Mouse (Mus musculus) inflammation-experienced regulatory T-cells, adult 6 months (primary cell): ENCODE data around the gene Fcer1g. TPM values are rescaled to one million over a fixed set of nuclear protein-coding genes. Genes with fewer than 3 reads are reported as not detected.

Experiments used
- ATAC-seq: one replicate; pipeline ENCODE4 v1.8.0; 2017
- polyA plus RNA-seq, 3 experiments: library from polyadenylated mRNA; unstranded; fragments of 100-300 nt; shearing (Covaris generic); gene quantifications; one replicate each; pipeline ENCODE4 v1.2.1; 2017

Fcer1g gene
- 10 to 100 TPM in 1 of 3 experiments, not detected in 2; 10.7 TPM for polyA plus RNA-seq

DNA sequence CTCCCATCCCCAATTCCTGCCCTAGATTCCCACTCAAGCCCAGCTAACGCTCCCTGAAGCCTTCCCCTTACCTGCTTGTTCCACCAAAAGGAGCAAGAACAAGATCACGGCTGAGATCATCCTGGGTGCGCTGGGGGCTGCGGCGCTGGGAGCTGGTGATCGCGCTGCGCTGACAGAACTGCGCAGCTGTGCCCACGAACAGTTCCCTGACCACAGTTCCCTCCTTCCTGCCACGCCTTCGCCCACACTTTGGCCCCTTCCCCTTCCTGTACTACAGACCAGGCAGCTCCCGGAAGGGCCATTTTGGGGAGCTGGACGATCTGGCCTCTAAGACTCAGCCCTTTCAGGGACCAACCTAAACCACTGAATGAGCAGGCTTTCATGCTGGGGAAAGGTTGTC is at the start of gene Fcer1g:
Gene Fcer1g (minus strand): TSS at position 240 of the 400 bp plus-strand sequence.
- ATAC-seq, result no peak

DNA sequence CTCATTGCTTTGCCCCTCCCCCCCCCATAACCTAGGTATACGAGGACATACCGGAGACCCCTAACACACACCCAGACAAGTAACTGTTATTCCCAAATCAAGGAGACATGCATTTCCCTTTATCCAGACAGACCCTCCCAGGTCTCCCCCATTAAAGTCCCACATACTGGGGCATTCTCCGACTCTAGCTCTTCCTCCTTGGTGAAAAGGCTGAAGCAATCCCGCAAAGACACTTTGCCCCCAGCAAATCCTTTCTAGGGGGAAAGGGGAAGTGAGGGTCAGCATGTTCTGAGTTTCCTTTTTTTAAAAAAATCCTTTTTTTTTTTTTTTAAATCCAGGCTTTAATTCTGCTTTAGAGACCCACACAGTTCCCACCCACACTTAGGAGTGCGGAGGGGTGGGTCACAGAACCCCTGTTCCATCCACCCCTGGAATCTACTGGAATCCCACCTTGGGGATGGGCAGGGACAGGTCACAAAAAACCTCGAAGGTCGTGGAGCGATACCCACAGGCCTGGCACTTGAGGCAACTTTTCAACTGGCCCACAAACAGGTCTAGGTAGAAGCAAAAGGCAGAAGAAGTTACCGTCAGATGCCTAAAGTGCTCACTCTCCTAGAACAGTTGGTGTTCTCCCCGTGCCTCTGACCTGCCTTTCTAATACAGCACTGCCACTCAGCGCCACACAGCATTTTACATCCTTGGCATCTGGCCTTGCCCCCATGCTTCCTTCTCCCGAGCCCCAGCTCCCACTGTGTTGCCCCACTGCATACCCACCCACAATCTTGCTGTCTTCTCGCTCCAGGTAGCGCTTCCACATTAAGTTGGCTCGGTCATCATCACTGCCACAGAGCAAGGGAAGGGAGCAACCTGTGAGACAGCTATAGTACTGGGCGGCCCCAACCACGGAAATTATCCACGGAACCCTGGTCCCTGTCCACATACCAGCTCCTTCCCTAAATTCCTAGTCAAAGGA is 49.3 kb upstream of the Fcer1g start:
- ATAC-seq, result no peak

DNA sequence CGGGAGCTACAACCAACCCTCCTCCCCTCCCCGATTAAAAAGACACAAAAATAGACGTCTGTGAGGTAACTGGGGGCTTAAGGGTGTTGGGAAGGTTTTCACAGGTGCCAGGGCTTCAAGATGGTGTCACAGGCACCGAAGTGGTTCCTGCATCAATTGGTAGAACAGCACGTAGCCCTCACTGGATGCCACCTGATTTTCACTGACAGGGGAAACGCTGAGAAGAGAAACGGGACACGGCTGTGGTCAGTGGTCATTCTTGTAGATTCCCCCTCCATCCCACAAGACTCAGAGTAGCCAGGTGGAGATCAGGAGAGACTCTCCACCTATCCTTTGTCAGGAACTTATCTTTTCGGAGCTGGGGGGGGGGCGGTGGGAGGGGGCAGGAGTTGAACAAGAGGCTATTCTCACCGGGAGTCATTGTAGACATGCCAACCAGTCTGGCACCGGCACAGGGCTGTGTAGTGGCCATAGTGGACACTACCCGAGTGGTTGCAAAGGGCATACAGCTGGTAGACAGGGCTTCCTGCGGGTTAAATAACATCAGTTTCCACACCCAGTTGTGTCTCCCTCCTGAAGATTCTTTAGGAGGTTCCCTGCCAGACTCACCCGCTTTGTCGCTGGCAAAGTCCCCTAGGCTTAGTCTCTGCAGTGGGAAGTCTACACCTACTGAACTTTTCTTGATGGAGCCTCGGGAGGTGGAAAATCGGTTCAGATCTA is 48.1 kb upstream of the Fcer1g start:
- no peak for ATAC-seq

- ATAC-seq, result peak; percentile 37
These were observed 47.4 kb upstream of the Fcer1g start for GRCm38 (mm10) chr1:171281528-171281923.

DNA sequence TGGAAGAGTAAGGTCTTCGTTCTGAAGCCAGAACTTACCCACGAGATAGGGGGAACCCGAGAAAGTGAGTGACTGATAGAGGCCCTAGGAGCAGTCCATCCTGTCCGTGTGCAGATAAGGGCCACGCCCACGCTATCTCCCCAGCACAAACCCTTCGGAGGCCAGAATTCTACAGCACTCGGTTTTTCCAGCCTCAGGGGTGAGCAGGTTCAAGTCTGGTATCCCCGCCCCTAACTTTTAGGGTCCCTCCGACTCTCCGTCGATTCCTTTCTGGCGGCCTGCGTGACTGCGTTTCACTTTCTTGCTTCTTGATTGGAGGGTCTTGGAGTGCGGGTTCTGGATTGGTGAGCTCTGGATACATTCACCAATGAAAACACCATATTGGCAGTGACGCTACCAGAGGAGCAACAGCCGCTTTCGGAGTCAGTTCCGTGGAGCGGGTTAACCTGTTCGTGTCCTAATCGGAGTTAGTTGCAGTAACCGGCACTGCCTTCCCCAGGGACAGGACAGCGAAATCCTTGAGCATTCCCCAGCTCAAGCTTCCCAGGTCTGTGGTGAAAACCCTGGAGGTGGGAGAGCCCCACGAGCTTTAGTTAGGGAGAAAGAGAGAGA is 46.9 kb upstream of the Fcer1g start, which contains the start of gene Ppox:
Gene Ppox (minus strand): TSS at position 271 of the 612 bp plus-strand sequence.
- peak; percentile 99 for ATAC-seq

GRCm38 (mm10) chr1:171280250-171280915 is 46.2 kb upstream of the Fcer1g start:
- no peak for ATAC-seq

GRCm38 (mm10) chr1:171279721-171280120 is 45.6 kb upstream of the Fcer1g start:
- ATAC-seq, result no peak

DNA sequence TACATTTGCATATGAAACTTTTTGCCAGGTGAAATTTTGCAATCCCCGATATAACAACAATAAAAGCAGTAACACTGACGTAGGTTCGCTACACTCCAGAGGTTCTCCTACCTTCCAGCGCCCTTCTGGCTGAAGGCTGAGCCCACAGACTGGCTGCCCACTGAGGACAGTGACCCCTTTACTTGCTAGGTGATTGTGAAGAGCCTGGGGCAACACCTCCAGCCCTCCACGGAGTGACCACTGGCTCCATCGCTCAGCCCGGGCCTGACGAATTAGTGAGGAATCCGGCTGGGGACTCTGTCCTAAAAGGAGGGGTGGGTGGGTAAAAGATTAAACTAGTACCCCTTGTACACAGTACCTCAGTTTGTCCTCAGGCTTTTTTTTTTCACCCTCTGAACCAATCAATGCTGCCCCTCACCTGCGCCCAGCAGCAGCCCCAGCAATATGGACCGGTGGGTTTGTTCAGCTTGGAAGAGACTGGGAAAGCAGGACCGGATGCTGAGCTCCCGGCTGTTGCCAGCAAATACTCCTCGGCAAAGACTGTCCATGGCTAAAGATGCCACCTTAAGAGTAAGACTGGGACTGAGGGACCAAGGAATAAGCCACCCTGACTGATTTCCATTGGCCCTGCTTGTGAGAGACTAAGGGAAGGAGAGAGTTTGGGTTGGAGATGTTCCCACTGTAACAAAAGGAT is 45.0 kb upstream of the Fcer1g start:
- no peak for ATAC-seq

DNA sequence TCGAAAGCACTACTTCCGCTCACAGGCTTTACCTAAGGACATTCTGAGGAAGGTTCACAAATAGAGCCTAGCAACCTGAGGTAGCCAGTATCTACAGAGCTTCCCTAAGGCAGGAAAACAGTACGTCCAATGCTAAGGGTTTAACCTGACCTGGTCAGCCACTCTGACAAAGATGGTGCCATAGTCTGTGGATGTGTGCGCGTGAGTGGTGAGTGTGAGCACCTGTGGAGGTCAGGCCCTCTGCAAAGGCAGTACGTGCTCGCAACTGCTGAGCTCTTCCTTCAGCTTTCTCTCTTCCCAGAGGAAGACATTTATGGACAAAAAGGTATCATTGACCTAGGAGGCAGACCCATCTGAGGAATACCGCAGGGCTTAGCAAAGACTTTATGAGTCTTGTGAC is 44.3 kb upstream of the Fcer1g start:
- no peak for ATAC-seq

- ATAC-seq, result no peak
These were observed 43.6 kb upstream of the Fcer1g start for GRCm38 (mm10) chr1:171277736-171278135.

DNA sequence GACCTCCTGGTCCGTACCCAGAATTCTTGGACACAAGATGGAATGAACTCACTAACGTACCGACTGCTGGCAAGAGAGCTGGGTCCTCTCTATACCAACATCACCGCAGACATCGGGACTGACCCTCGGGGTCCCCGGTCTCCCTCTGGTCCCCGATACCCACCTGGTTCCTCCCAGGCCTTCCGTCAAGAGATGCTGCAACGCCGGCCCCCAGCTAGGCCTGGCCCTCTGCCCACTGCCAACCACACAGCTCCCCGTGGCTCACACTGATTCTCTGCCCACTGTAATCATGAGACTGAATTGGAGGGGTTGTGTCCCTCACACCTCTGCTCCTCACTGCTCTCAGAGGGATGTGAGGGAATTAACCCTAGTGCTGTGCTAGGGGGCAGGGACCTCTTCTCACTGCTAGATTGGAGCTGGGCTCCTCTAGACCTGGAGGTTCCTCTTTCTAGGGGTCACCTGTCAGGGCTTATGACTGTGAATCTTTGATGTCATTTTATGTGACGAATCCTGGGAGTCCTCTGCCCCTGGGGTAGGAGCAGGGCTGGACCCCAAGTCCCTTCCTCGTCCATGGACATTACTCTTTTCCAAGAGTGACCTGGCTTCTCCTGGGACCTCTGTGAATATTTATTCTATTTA is 42.1 kb upstream of the Fcer1g start:
- no peak for ATAC-seq

- ATAC-seq, result no peak
These were observed 41.1 kb upstream of the Fcer1g start for GRCm38 (mm10) chr1:171275144-171275734.

- ATAC-seq, result no peak
These were observed 40.0 kb upstream of the Fcer1g start for GRCm38 (mm10) chr1:171274171-171274570.

GRCm38 (mm10) chr1:171272086-171272485 is 37.9 kb upstream of the Fcer1g start:
- ATAC-seq, result no peak

- ATAC-seq, result no peak
These were observed 37.5 kb upstream of the Fcer1g start for GRCm38 (mm10) chr1:171271622-171272021.

DNA sequence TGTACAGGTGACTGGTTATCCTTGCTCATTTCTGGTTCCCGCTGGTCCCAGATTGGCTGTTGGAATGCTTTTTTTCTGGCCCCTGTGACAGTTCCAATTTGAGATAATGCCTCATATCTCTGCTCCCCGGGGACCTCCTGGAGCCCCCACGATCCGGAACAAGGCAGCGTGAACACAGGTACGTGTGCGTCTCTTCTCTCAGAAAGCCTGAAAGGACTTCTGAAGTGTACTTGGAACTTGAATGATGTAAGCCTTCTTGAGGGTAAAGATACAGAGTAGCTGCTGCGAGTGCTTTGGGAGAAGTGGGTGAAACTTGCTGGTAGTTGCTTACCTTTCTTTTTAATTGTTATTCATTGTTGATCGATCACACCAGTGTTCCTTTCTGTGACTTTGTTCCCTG is 37.0 kb upstream of the Fcer1g start:
- no peak for ATAC-seq

DNA sequence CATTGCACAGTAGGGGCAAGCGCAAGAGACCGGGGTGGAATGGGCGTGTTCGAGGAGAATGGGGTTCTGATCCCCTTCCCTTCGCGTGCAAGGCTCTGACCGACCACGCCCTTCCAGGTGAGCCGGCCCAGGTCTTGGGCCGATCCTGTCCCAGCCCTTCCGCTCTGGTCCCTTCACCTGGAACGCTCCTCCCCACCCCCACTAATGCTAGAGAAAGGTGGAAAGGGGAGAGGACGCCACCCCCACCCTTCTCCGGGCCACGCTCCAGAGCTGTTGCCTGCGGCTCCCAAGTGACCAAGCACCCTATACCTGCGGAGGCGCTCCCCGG is 36.4 kb upstream of the Fcer1g start:
- ATAC-seq, result peak; percentile 10

DNA sequence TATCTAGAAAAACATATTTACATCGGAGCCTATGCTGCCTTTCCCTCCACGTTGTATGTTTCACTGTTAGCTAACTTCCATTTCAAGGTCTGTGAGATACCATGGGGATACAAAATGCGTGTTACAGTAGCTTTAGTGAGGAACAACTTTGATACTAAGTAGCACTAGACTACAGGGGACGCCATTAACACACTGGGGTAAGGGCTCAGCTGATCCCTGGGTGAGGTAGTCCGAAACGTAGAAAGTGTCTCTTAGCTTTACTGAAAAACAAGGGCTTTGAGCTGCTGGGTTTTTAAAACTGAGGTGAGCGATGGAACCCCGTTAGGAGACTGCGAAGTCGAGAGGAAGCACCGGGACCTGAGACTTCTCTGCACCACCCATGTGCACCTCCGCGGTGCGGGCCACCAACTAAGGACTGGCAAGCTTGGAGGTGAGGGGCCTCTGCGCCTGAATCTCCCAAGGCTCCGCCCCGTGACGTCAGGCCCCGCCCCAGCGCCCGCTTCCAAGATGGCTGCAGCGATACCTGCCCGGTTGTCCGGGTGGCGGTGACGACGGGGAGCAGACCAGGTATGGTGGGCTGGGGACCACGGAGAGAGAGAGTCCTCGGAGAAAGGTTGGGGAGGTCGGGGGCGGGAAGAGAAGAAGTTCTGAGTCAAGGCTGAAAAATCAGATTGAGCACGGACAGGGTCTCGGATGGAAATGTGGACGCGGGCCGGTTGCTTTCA is 35.8 kb upstream of the Fcer1g start, which contains the start of gene B4galt3:
Gene B4galt3 (plus strand): TSS at position 481 of the 725 bp plus-strand sequence.
- peak; percentile 99 for ATAC-seq

GRCm38 (mm10) chr1:171268341-171268740 is 34.2 kb upstream of the Fcer1g start:
- ATAC-seq, result no peak
